Mouse (Mus musculus) brain, embryonic 14.5 days (tissue): ENCODE results near the gene Olfr470.
"Not testable (repeated sequence)": the region's sequence is repeated elsewhere in the genome, so short reads cannot be mapped to it uniquely, and the experiment has no call there.

Source experiments
- CTCF ChIP-seq: fragments of 200-500 bp; IDR thresholded peaks from 2 replicates; pipeline ENCODE4 v1.5.1; 2012; ENCODE audit warnings: inconsistent platforms, mild to moderate bottlenecking, moderate library complexity, borderline replicate concordance; ENCODE audit not compliant: insufficient read depth, insufficient read length; ENCODE audit errors: extremely low read depth
- POLR2A ChIP-seq: fragments of 200-500 bp; IDR thresholded peaks from 2 replicates; pipeline ENCODE4 v1.6.1; 2012; ENCODE audit warnings: mild to moderate bottlenecking, inconsistent platforms, borderline replicate concordance; ENCODE audit not compliant: poor library complexity, insufficient read depth, insufficient read length, severe bottlenecking; ENCODE audit errors: extremely low read depth

GRCm38 (mm10) chr7:107825441-107825840 lies 21.8 kb downstream of the Olfr470 start, which contains the start of gene Olfr469:
- TF ChIP-seq POLR2A, CTCF: not testable (repeated sequence)
